Mouse (Mus musculus): ENCODE results near the gene Yars2. TPM values are rescaled to one million over a fixed set of nuclear protein-coding genes. Genes with fewer than 3 reads are reported as not detected.
"Not testable (repeated sequence)": the region's sequence is repeated elsewhere in the genome, so short reads cannot be mapped to it uniquely, and the experiment has no call there.

The Yars2 gene
- polyA plus RNA-seq (2017; shearing (Covaris generic)), result 1 to 10 TPM; 2.9 to 6.2 TPM

GRCm38 (mm10) chr16:16302369-16303137, at the start of gene Yars2:
TSS of gene Yars2 (plus strand) at chr16:16302965.
- peak; percentile 93 for ATAC-seq

GRCm38 (mm10) chr16:16253326-16254074, 49.3 kb upstream of the Yars2 start:
- ATAC-seq, result no peak

- no peak for ATAC-seq
These were observed 47.5 kb upstream of the Yars2 start for GRCm38 (mm10) chr16:16255217-16255616.

- ATAC-seq, result no peak
These were observed 46.9 kb upstream of the Yars2 start for GRCm38 (mm10) chr16:16255874-16256273.

GRCm38 (mm10) chr16:16256672-16257071, 46.1 kb upstream of the Yars2 start:
- no peak for ATAC-seq

- no peak for ATAC-seq
These were observed 41.9 kb upstream of the Yars2 start for GRCm38 (mm10) chr16:16260882-16261281.

GRCm38 (mm10) chr16:16261481-16261880, 41.3 kb upstream of the Yars2 start:
- ATAC-seq, result no peak

GRCm38 (mm10) chr16:16262436-16262835, 40.3 kb upstream of the Yars2 start:
- ATAC-seq, result no peak

- ATAC-seq, result no peak
These were observed 29.8 kb upstream of the Yars2 start for GRCm38 (mm10) chr16:16272978-16273377.

- ATAC-seq, result no peak
These were observed 29.0 kb upstream of the Yars2 start for GRCm38 (mm10) chr16:16273752-16274151.

- ATAC-seq, result peak; percentile 16
These were observed 518 bp downstream of the Yars2 start for GRCm38 (mm10) chr16:16303138-16303827.

- no peak for ATAC-seq
These were observed 1.1 kb downstream of the Yars2 start for GRCm38 (mm10) chr16:16303888-16304287.

- no peak for ATAC-seq
These were observed 8.6 kb downstream of the Yars2 start for GRCm38 (mm10) chr16:16311319-16311718.

- ATAC-seq, result no peak
These were observed 23.1 kb downstream of the Yars2 start for GRCm38 (mm10) chr16:16325775-16326336.

GRCm38 (mm10) chr16:16346420-16346819, 43.7 kb downstream of the Yars2 start:
- ATAC-seq, result no peak

GRCm38 (mm10) chr16:16357908-16358307, 55.1 kb downstream of the Yars2 start:
- ATAC-seq, result no peak

- ATAC-seq, result peak; percentile 97
These were observed 55.8 kb downstream of the Yars2 start, which contains the start of gene Dnm1l for GRCm38 (mm10) chr16:16358481-16359100. TSS of gene Dnm1l (minus strand) at chr16:16358959.

- not testable (repeated sequence) for ATAC-seq
These were observed 56.3 kb downstream of the Yars2 start for GRCm38 (mm10) chr16:16359101-16359482.
